Mouse (Mus musculus): Measurements from ENCODE around the gene N4bp2l2. TPM values are rescaled to one million over a fixed set of nuclear protein-coding genes. Genes with fewer than 3 reads are reported as not detected.
"Not testable (repeated sequence)": the region's sequence is repeated elsewhere in the genome, so short reads cannot be mapped to it uniquely, and the experiment has no call there.

Gene N4bp2l2
- polyA plus RNA-seq, 1 experiment from 2014 or later = 44.2 TPM

DNA sequence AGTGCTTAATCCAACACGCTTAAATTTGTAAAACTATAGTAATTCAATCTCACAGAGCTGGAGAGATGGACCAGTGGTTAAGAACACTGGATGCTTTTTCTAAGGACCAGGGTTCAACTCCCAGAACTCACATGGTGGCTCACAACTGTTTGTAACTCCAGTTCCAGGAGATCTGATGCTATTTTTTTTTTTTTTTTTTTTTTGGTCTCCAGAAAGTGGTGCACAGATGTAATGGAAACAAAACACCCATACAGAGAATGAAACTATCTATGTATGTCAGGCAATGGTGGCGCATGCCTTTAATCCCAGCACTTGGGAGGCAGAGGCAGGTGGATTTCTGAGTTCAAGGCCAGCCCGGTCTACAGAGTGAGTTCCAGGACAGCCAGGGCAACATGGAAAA is 5.7 kb downstream of the N4bp2l2 start:
- whole genome bisulfite sequencing = 93% methylated on average over 3 of the region's 3 CpGs
- not testable (repeated sequence) for H3K9ac ChIP-seq (ENCODE audit: low read depth, low read length); H3K9me3 ChIP-seq (ENCODE audit: control insufficient read depth, low read length); H3K27me3 ChIP-seq (ENCODE audit: control insufficient read depth, insufficient read depth, low read length); H3K4me3 ChIP-seq (ENCODE audit: low read length); H3K27ac ChIP-seq (ENCODE audit: low read depth, low read length); ATAC-seq (ENCODE audit: low FRiP score, low TSS enrichment); H3K4me1 ChIP-seq (ENCODE audit: control insufficient read depth, insufficient read depth, low read length); H3K4me2 ChIP-seq (replicated peaks; ENCODE audit: low read depth, low read length)
- peaks cover 19% of the 10 kb centered on the region for H3K36me3 ChIP-seq (ENCODE audit: control insufficient read depth, insufficient read depth, low read length)

DNA sequence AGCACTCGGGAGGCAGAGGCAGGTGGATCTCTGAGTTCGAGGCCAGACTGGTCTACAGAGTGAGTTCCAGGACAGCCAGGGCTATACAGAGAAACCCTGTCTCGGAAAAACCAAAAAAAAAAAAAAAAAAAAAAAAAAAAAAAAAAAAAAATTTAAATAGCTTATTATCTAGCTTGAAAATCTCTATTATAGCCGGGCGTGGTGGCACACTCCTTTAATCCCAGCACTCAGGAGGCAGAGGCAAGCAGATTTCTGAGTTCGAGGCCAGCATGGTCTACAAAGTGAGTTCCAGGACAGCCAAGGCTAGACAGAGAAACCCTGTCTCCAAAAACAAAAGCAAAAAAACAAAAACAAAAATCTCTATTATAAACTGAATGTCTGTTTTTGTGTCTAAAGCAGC is 6.6 kb downstream of the N4bp2l2 start:
- not testable (repeated sequence) for H3K4me2 ChIP-seq (replicated peaks; ENCODE audit: low read depth, low read length); H3K9me3 ChIP-seq (ENCODE audit: control insufficient read depth, low read length); H3K27me3 ChIP-seq (ENCODE audit: control insufficient read depth, insufficient read depth, low read length); H3K9ac ChIP-seq (ENCODE audit: low read depth, low read length); H3K27ac ChIP-seq (ENCODE audit: low read depth, low read length); H3K4me1 ChIP-seq (ENCODE audit: control insufficient read depth, insufficient read depth, low read length); H3K4me3 ChIP-seq (ENCODE audit: low read length); ATAC-seq (ENCODE audit: low FRiP score, low TSS enrichment)
- 93% methylated on average over 6 of the region's 6 CpGs for WGBS
- peaks cover 19% of the 10 kb centered on the region for H3K36me3 ChIP-seq (ENCODE audit: control insufficient read depth, insufficient read depth, low read length)

DNA sequence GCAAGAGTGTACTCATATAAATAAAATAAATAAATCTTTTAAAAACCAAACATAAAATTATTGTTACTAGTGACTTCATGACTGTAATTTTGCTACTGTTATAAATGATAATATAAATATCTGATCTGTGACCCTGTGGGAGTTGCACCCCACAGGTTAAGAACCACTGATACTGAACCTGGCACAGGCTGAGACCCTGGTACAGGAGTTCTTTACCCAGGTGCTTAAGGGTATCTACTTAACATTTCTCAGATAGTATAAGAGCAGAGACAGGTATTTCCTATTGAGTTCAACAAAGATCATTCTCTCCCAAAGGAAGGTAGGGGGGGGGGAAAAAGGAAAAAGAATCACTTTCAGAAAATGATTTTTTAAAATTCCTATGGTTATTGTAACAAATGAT is 11.4 kb downstream of the N4bp2l2 start:
- H3K9me3 ChIP-seq (ENCODE audit: control insufficient read depth, low read length) = no peaks in the 10 kb centered on the region
- ATAC-seq (ENCODE audit: low FRiP score, low TSS enrichment) = no peak
- peaks cover 9% of the 10 kb centered on the region for H3K36me3 ChIP-seq (ENCODE audit: control insufficient read depth, insufficient read depth, low read length)
- no peaks in the 10 kb centered on the region for H3K27me3 ChIP-seq (ENCODE audit: control insufficient read depth, insufficient read depth, low read length)
- H3K9ac ChIP-seq (ENCODE audit: low read depth, low read length) = no peak overlapping the region
- H3K4me2 ChIP-seq (replicated peaks; ENCODE audit: low read depth, low read length) = no peak overlapping the region
- peaks cover 5% of the 10 kb centered on the region; the same call in 1 of the 2 replicates for H3K4me1 ChIP-seq (ENCODE audit: control insufficient read depth, insufficient read depth, low read length)
- no peak overlapping the region for H3K4me3 ChIP-seq (ENCODE audit: low read length)
- no peak overlapping the region for H3K27ac ChIP-seq (ENCODE audit: low read depth, low read length)

- Histone ChIP-seq H3K4me1 (ENCODE audit: control insufficient read depth, insufficient read depth, low read length) (0 out of 2 replicates have a peak, but pooled peaks cover under 1% of the 10 kb centered on the region), H3K27me3 (ENCODE audit: control insufficient read depth, insufficient read depth, low read length) (no peaks in the 10 kb centered on the region), H3K4me2 (replicated peaks; ENCODE audit: low read depth, low read length) (no peak overlapping the region), H3K9me3 (ENCODE audit: control insufficient read depth, low read length) (no peaks in the 10 kb centered on the region), H3K36me3 (ENCODE audit: control insufficient read depth, insufficient read depth, low read length) (peaks cover 22% of the 10 kb centered on the region), H3K4me3 (ENCODE audit: low read length) (no peak overlapping the region), H3K27ac (ENCODE audit: low read depth, low read length) (no peak overlapping the region), H3K9ac (ENCODE audit: low read depth, low read length) (no peak overlapping the region)
- ATAC-seq (ENCODE audit: low FRiP score, low TSS enrichment) = no peak
- WGBS = 92% methylated on average over 2 of the region's 2 CpGs
These were observed 13.4 kb downstream of the N4bp2l2 start for GRCm38 (mm10) chr5:150652578-150652977.

GRCm38 (mm10) chr5:150644926-150645325 is 21.1 kb downstream of the N4bp2l2 start:
- H3K9ac ChIP-seq (ENCODE audit: low read depth, low read length) = no peak overlapping the region
- H3K27me3 ChIP-seq (ENCODE audit: control insufficient read depth, insufficient read depth, low read length) = no peaks in the 10 kb centered on the region
- no peaks in the 10 kb centered on the region for H3K4me1 ChIP-seq (ENCODE audit: control insufficient read depth, insufficient read depth, low read length)
- no peak overlapping the region for H3K4me3 ChIP-seq (ENCODE audit: low read length)
- no peak overlapping the region for H3K27ac ChIP-seq (ENCODE audit: low read depth, low read length)
- H3K9me3 ChIP-seq (ENCODE audit: control insufficient read depth, low read length) = no peaks in the 10 kb centered on the region
- WGBS = 92% methylated on average over 4 of the region's 4 CpGs
- H3K4me2 ChIP-seq (replicated peaks; ENCODE audit: low read depth, low read length) = no peak overlapping the region
- H3K36me3 ChIP-seq (ENCODE audit: control insufficient read depth, insufficient read depth, low read length) = peaks cover 60% of the 10 kb centered on the region
- no peak for ATAC-seq (ENCODE audit: low FRiP score, low TSS enrichment)

GRCm38 (mm10) chr5:150643390-150643789 is 22.6 kb downstream of the N4bp2l2 start:
- peaks cover 49% of the 10 kb centered on the region for H3K36me3 ChIP-seq (ENCODE audit: control insufficient read depth, insufficient read depth, low read length)
- not testable (repeated sequence) for H3K4me1 ChIP-seq (ENCODE audit: control insufficient read depth, insufficient read depth, low read length); H3K9me3 ChIP-seq (ENCODE audit: control insufficient read depth, low read length); H3K27ac ChIP-seq (ENCODE audit: low read depth, low read length); ATAC-seq (ENCODE audit: low FRiP score, low TSS enrichment); H3K27me3 ChIP-seq (ENCODE audit: control insufficient read depth, insufficient read depth, low read length); H3K4me2 ChIP-seq (replicated peaks; ENCODE audit: low read depth, low read length); H3K4me3 ChIP-seq (ENCODE audit: low read length); H3K9ac ChIP-seq (ENCODE audit: low read depth, low read length)
- 98% methylated on average over 4 of the region's 4 CpGs for WGBS

DNA sequence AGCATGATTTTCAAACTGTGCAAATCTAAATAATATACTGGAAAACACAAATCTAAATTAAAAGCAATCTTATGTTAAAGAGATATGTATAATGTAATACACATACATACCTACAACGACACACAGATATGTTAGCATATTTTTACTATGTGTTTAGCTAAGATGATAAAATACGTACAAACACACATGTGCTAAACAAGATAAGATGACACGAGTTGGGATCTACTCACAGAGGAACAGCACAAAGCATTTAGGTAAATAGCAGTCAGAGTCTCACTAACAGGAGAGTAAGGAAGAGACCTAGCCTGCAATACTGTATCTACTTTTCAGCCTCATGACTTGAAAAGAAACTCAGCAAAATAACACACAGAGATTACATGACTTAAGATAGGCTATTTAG is 24.5 kb downstream of the N4bp2l2 start:
- H3K4me2 ChIP-seq (replicated peaks; ENCODE audit: low read depth, low read length) = no peak overlapping the region
- H3K9me3 ChIP-seq (ENCODE audit: control insufficient read depth, low read length) = no peaks in the 10 kb centered on the region
- H3K4me1 ChIP-seq (ENCODE audit: control insufficient read depth, insufficient read depth, low read length) = no peaks in the 10 kb centered on the region
- no peak overlapping the region for H3K9ac ChIP-seq (ENCODE audit: low read depth, low read length)
- ATAC-seq (ENCODE audit: low FRiP score, low TSS enrichment) = no peak
- H3K36me3 ChIP-seq (ENCODE audit: control insufficient read depth, insufficient read depth, low read length) = peaks cover 50% of the 10 kb centered on the region
- H3K27me3 ChIP-seq (ENCODE audit: control insufficient read depth, insufficient read depth, low read length) = no peaks in the 10 kb centered on the region
- H3K4me3 ChIP-seq (ENCODE audit: low read length) = no peak overlapping the region
- WGBS = 95% methylated on average over 3 of the region's 3 CpGs
- no peak overlapping the region for H3K27ac ChIP-seq (ENCODE audit: low read depth, low read length)

GRCm38 (mm10) chr5:150629692-150630091 is 36.3 kb downstream of the N4bp2l2 start:
- Histone ChIP-seq H3K4me1 (ENCODE audit: control insufficient read depth, insufficient read depth, low read length) (no peaks in the 10 kb centered on the region), H3K27me3 (ENCODE audit: control insufficient read depth, insufficient read depth, low read length) (no peaks in the 10 kb centered on the region), H3K9ac (ENCODE audit: low read depth, low read length) (no peak overlapping the region), H3K4me3 (ENCODE audit: low read length) (no peak overlapping the region), H3K27ac (ENCODE audit: low read depth, low read length) (no peak overlapping the region), H3K36me3 (ENCODE audit: control insufficient read depth, insufficient read depth, low read length) (0 out of 2 replicates have a peak, but pooled peaks cover 2% of the 10 kb centered on the region), H3K9me3 (ENCODE audit: control insufficient read depth, low read length) (no peaks in the 10 kb centered on the region), H3K4me2 (replicated peaks; ENCODE audit: low read depth, low read length) (no peak overlapping the region)
- ATAC-seq (ENCODE audit: low FRiP score, low TSS enrichment) = no peak
- 60% methylated on average over 2 of the region's 2 CpGs for WGBS

DNA sequence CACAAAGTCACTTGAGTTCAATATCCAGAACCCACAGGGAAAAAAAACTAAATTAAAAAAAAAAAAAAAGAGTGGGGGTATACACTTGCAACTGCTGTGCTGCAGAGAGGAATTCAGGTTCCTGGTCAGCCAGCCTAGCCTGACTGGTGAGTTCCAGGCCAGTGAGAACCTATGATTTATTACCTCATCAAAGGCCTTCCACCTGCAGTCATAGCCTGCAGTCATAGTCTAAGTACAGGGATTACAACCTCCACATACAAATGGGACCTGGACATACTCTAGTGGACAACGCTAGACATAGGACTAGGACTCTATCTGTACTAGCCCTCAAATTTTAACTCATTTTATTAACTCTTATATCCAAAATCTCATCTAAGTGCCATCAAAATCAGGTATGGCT is 36.7 kb downstream of the N4bp2l2 start:
- Histone ChIP-seq H3K36me3 (ENCODE audit: control insufficient read depth, insufficient read depth, low read length) (0 out of 2 replicates have a peak, but pooled peaks cover 2% of the 10 kb centered on the region), H3K9ac (ENCODE audit: low read depth, low read length) (no peak overlapping the region), H3K4me1 (ENCODE audit: control insufficient read depth, insufficient read depth, low read length) (no peaks in the 10 kb centered on the region), H3K4me3 (ENCODE audit: low read length) (no peak overlapping the region), H3K27ac (ENCODE audit: low read depth, low read length) (no peak overlapping the region), H3K27me3 (ENCODE audit: control insufficient read depth, insufficient read depth, low read length) (no peaks in the 10 kb centered on the region), H3K4me2 (replicated peaks; ENCODE audit: low read depth, low read length) (no peak overlapping the region), H3K9me3 (ENCODE audit: control insufficient read depth, low read length) (no peaks in the 10 kb centered on the region)
- ATAC-seq (ENCODE audit: low FRiP score, low TSS enrichment) = peak; percentile 86
- 85% methylated on average over 1 of the region's 1 CpGs for WGBS

- no peak overlapping the region for H3K9ac ChIP-seq (ENCODE audit: low read depth, low read length)
- no peaks in the 10 kb centered on the region for H3K4me1 ChIP-seq (ENCODE audit: control insufficient read depth, insufficient read depth, low read length)
- no peak for ATAC-seq (ENCODE audit: low FRiP score, low TSS enrichment)
- 89% methylated on average over 7 of the region's 7 CpGs for WGBS
- H3K27me3 ChIP-seq (ENCODE audit: control insufficient read depth, insufficient read depth, low read length) = no peaks in the 10 kb centered on the region
- no peaks in the 10 kb centered on the region for H3K9me3 ChIP-seq (ENCODE audit: control insufficient read depth, low read length)
- H3K36me3 ChIP-seq (ENCODE audit: control insufficient read depth, insufficient read depth, low read length) = no peaks in the 10 kb centered on the region
- H3K27ac ChIP-seq (ENCODE audit: low read depth, low read length) = no peak overlapping the region
- H3K4me2 ChIP-seq (replicated peaks; ENCODE audit: low read depth, low read length) = no peak overlapping the region
- H3K4me3 ChIP-seq (ENCODE audit: low read length) = no peak overlapping the region
These were observed 40.5 kb downstream of the N4bp2l2 start for GRCm38 (mm10) chr5:150625528-150625927.
